Mouse (Mus musculus) stomach, postnatal 0 days (tissue): Measurements from ENCODE around the gene Rcor2. TPM values are rescaled to one million over a fixed set of nuclear protein-coding genes. Genes with fewer than 3 reads are reported as not detected.

Experiments
- ATAC-seq: fragments of 200-750 bp; cut with Nextera tagmentation; 2 replicates; pipeline ENCODE4 v1.8.0; 2017; ENCODE audit not compliant: low FRiP score, low TSS enrichment
- DNase-seq: peaks from one replicate; pipeline ENCODE4 v3.0.0-alpha.2; 2016; ENCODE audit warnings: low spot score
- H3K27ac ChIP-seq: fragments of 300-500 bp; sonication (generic); replicated peaks from 2 replicates; pipeline ENCODE4 v1.5.1; 2014; ENCODE audit warnings: mild to moderate bottlenecking, control low read depth
- H3K27me3 ChIP-seq: fragments of 300-500 bp; sonication (generic); 2 replicates; pipeline ENCODE4 v1.6.1; 2014; ENCODE audit warnings: low read length; ENCODE audit not compliant: control insufficient read depth, insufficient read depth
- H3K36me3 ChIP-seq: fragments of 300-500 bp; sonication (generic); 2 replicates; pipeline ENCODE4 v1.6.1; 2014; ENCODE audit warnings: low read length, mixed read lengths; ENCODE audit not compliant: control insufficient read depth, insufficient read depth
- H3K4me1 ChIP-seq: fragments of 300-500 bp; sonication (generic); replicated peaks from 2 replicates; pipeline ENCODE4 v1.6.1; 2014; ENCODE audit warnings: antibody characterized with exemption; ENCODE audit not compliant: control insufficient read depth, insufficient read depth
- H3K4me2 ChIP-seq: fragments of 300-500 bp; sonication (generic); replicated peaks from 2 replicates; pipeline ENCODE4 v1.6.1; 2014; ENCODE audit warnings: low read depth, mild to moderate bottlenecking, control low read depth, moderate library complexity
- H3K4me3 ChIP-seq: fragments of 300-500 bp; sonication (generic); 2 replicates; pipeline ENCODE4 v1.5.1; 2014; ENCODE audit warnings: low read depth, low read length, control low read depth
- H3K9ac ChIP-seq: fragments of 300-500 bp; sonication (generic); 2 replicates; pipeline ENCODE4 v1.6.1; 2014; ENCODE audit warnings: mild to moderate bottlenecking, low read length, control low read depth, mixed read lengths
- H3K9me3 ChIP-seq: fragments of 300-500 bp; sonication (generic); 2 replicates; pipeline ENCODE4 v1.6.1; 2016; ENCODE audit warnings: low read length; ENCODE audit not compliant: control insufficient read depth
- CTCF ChIP-seq: IDR thresholded peaks from 2 replicates; pipeline ENCODE4 v1.5.1; 2016; ENCODE audit warnings: antibody characterized with exemption, low read depth, mild to moderate bottlenecking, moderate library complexity
- EP300 ChIP-seq: optimal IDR thresholded peaks from 2 replicates; pipeline ENCODE3; 2016; ENCODE audit warnings: antibody characterized with exemption
- WGBS: fragments of 180-500 bp; shearing (Covaris S2); extraction: QIAGEN DNeasy Blood & Tissue Kit; methylation state at CpG from one replicate; pipeline ENCODE4 v1.1.7; 2014; 5-methylcytosine and 5-hydroxymethylcytosine counted together
- polyA plus RNA-seq: library from polyadenylated mRNA; unstranded; fragments of >200 nt; fragmentation: Nextera tagmentation; extraction: Ambion mirVana; gene quantifications from 2 replicates; pipeline ENCODE4 v1.2.1, GENCODE M21; 2015

Gene Rcor2
- 2.2 and 2.4 TPM in 2 replicates for polyA plus RNA-seq

GRCm38 (mm10) chr19:7267091-7267741 lies at the start of gene Rcor2:
Gene Rcor2 (plus strand): TSS chr19:7267325.
- DNase-seq = peak; percentile 85
- peak within 1 kb of the TSS; percentile 70 for H3K9ac ChIP-seq
- H3K4me2 ChIP-seq = peak within 1 kb of the TSS; percentile 97
- peak; percentile 59 for ATAC-seq
- H3K27ac ChIP-seq = peak within 1 kb of the TSS; percentile 81
- H3K9me3 ChIP-seq = no peaks in the 10 kb centered on the region
- TF ChIP-seq EP300 = no peak
- peaks cover 24% of the 10 kb centered on the region for H3K4me1 ChIP-seq
- H3K36me3 ChIP-seq = no peaks in the 10 kb centered on the region
- WGBS = 6% methylated on average over 25 of the region's 28 CpGs
- no peaks in the 10 kb centered on the region for H3K27me3 ChIP-seq
- peak within 1 kb of the TSS; percentile 73 for H3K4me3 ChIP-seq

GRCm38 (mm10) chr19:7217926-7218267 lies 49.2 kb upstream of the Rcor2 start:
- ATAC-seq = no peak
- peak overlapping the region; percentile 66 for H3K4me2 ChIP-seq
- TF ChIP-seq EP300 = no peak
- no peak for TF ChIP-seq CTCF
- H3K4me3 ChIP-seq = peak overlapping the region; percentile 87; the same call in 1 of the 2 replicates
- H3K4me1 ChIP-seq = 0 out of 2 replicates have a peak, but pooled peaks cover 3% of the 10 kb centered on the region
- H3K9ac ChIP-seq = no peak overlapping the region
- H3K27me3 ChIP-seq = no peaks in the 10 kb centered on the region
- peaks cover 5% of the 10 kb centered on the region; the same call in 1 of the 2 replicates for H3K36me3 ChIP-seq
- no peak for DNase-seq
- WGBS = 7% methylated on average over 6 of the region's 6 CpGs
- H3K27ac ChIP-seq = no peak overlapping the region
- H3K9me3 ChIP-seq = no peaks in the 10 kb centered on the region

GRCm38 (mm10) chr19:7218753-7219152 lies 48.4 kb upstream of the Rcor2 start:
- Histone ChIP-seq H3K27me3 (no peaks in the 10 kb centered on the region), H3K9me3 (no peaks in the 10 kb centered on the region), H3K27ac (no peak overlapping the region), H3K4me3 (no peak overlapping the region), H3K9ac (no peak overlapping the region), H3K4me1 (0 out of 2 replicates have a peak, but pooled peaks cover 3% of the 10 kb centered on the region), H3K36me3 (peaks cover 5% of the 10 kb centered on the region; the same call in 1 of the 2 replicates), H3K4me2 (no peak overlapping the region)
- WGBS = 95% methylated on average over 5 of the region's 5 CpGs
- no peak for DNase-seq
- no peak for TF ChIP-seq CTCF
- no peak for TF ChIP-seq EP300
- no peak for ATAC-seq

- WGBS = 85% methylated on average over 6 of the region's 6 CpGs
- no peaks in the 10 kb centered on the region for H3K27me3 ChIP-seq
- no peak overlapping the region for H3K9ac ChIP-seq
- H3K4me3 ChIP-seq = no peak overlapping the region
- peaks cover 4% of the 10 kb centered on the region; the same call in 1 of the 2 replicates for H3K36me3 ChIP-seq
- H3K4me2 ChIP-seq = no peak overlapping the region
- DNase-seq (no peak), ATAC-seq (no peak)
- no peaks in the 10 kb centered on the region for H3K4me1 ChIP-seq
- H3K9me3 ChIP-seq = no peaks in the 10 kb centered on the region
- no peak overlapping the region for H3K27ac ChIP-seq
- no peak for TF ChIP-seq CTCF
- no peak for TF ChIP-seq EP300
These were observed 44.9 kb upstream of the Rcor2 start for GRCm38 (mm10) chr19:7222196-7222595.

GRCm38 (mm10) chr19:7223488-7223887 lies 43.6 kb upstream of the Rcor2 start:
- H3K36me3 ChIP-seq = peaks cover 7% of the 10 kb centered on the region; the same call in 1 of the 2 replicates
- H3K4me1 ChIP-seq = no peaks in the 10 kb centered on the region
- DNase-seq (peak; percentile 45), ATAC-seq (peak; percentile 47)
- H3K27ac ChIP-seq = no peak overlapping the region
- H3K9me3 ChIP-seq = no peaks in the 10 kb centered on the region
- H3K4me2 ChIP-seq = no peak overlapping the region
- peak overlapping the region; percentile 18; the same call in 1 of the 2 replicates for H3K9ac ChIP-seq
- no peaks in the 10 kb centered on the region for H3K27me3 ChIP-seq
- no peak overlapping the region for H3K4me3 ChIP-seq
- no peak for TF ChIP-seq EP300
- TF ChIP-seq CTCF = peak; percentile 52

GRCm38 (mm10) chr19:7224253-7224652 lies 42.9 kb upstream of the Rcor2 start:
- peaks cover 7% of the 10 kb centered on the region; the same call in 1 of the 2 replicates for H3K36me3 ChIP-seq
- H3K27ac ChIP-seq = no peak overlapping the region
- no peaks in the 10 kb centered on the region for H3K9me3 ChIP-seq
- no peak overlapping the region for H3K9ac ChIP-seq
- DNase-seq = no peak
- no peaks in the 10 kb centered on the region for H3K4me1 ChIP-seq
- TF ChIP-seq CTCF (no peak), EP300 (no peak)
- no peaks in the 10 kb centered on the region for H3K27me3 ChIP-seq
- H3K4me2 ChIP-seq = no peak overlapping the region
- no peak for ATAC-seq
- WGBS = 87% methylated on average over 3 of the region's 3 CpGs
- H3K4me3 ChIP-seq = no peak overlapping the region
